Mouse (Mus musculus): Measurements from ENCODE around the gene Hint1.

Hint1 gene

DNA sequence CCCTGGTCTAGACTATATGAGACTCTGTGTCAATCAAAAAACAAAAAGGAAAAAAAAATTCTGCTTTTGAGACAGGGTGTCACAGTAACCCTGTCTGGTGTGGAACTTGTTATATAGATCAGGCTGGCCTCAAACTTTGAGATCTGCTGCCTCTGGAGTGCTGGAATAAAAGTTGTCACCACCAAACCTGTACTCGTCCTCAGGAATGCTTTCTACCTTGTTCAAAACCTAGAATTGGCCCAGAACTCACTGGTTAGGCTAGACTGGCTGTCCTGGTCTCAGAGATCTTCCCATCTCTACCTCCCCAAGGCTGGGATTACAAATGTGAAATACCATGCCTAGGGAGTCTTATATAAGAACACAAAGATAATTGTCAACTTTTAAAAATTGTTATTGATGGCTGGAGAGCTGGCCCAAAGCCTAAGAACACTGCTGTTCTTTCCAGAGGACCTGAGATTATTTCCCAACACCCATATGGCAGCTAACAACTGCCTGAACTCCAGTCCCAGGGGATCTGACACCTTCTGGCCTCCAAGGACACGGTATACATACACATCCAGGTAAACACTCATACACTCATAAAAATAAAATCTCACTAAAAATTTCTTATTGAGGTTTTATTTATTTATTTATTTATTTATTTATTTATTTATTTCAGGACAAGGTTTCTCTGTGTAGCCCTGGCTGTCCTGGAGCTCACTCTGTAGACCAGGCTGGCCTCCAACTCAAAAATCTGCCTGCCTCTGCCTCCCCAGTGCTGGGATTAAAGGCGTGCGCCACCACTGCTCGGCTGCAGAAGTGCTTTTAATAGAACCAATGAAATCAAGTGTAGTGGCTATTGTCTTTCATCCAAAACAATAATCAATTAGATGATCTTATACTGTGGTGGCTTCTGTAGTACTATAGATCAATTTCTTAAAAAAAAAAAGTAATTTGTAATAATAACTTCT, 4.4 kb upstream of the Hint1 start:
- no peak for DNase-seq (ENCODE audit: low spot score)

DNA sequence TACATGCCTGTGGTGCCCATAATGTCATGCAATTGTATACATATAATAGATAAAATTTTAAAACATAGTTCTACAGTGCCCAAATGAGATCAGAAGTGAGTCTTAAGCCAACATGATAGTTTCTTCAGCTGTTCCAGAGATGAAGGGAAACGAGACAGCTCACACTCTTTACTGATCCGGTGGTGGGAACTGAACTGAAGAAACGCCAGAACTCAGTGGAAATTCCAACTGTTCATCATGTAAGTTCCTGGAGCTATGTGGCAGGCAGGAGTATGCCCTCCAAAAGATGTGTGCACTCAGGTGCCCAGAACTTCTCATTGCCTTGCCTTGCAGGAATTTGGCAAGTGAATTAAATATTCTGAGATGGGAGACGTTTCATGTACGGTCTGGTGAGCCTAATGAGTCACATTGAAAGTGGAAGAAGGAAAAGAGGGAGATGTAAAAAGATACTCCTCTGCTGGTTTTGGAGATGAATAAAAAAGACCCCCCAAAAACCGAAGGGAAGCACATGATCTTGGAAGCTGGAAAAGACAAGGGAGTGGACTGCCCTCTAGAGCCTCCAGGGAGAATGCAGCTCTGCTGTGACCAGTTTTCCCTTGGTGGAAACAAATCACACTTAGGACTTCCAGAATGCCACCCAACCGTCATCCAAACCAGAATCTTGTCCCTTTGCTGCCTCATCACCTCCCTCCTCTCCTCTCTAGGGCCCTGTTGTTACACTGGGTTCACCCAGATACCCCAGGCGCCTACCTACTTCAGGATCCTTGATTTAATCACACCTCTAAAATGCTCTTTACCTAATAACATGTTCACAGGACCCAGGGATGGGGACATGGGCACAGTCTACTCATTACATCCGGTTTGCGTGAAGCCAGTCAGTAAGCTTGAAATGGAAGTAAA, 3.3 kb upstream of the Hint1 start:
- DNase-seq (ENCODE audit: low spot score) = no peak

DNA sequence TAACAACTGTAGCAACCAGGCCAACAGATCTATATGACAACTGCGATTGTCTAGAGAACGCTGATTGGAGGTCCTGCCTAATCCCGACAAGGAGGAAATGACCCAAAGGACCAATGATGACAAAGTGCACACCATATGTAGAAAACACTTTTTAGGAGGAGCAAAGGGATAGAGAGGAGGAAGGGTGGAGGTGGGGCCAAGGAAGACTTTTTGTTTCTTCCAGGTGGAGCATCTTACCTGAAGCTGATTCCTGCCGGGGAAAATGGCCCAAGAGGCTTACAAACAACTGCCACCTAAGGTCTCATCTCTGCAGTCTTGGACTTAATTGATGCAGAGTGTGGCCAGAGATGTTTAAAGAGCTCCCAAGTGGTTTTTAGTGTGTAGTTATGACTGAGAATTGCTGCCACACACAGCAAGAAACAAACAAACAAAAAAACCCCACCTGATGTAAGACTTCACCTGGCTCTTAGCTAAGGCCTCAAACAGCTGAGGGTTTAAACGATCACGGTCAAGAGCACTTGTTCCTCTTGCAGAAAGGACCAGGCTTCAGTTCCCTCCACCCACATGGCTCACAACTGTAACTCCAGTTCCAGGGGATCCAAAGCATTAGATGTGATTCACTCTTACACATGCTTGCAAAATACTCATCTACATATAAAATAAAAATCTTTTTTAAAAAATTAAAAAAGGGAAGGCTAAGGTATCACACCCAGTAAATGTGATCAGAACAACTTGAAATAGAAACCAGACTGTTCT, 675 bp upstream of the Hint1 start:
- no peak for DNase-seq (ENCODE audit: low spot score)

DNA sequence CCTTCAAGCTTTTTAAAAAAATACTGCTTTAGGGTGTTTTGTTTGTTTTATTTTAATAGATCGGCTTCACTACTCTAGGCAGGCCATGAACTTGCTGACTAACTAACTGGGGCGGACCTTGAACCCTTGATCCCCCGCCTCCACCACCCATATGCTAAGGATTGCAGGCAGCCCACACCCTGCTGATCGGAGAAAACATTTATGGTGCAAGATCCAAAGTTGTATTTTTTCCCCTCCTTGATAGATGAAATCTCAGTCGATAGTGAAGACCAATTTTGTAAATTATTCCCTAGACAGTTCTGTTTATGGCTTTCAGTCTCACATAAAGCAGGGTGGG, 834 bp downstream of the Hint1 start:
- no peak for DNase-seq (ENCODE audit: low spot score)

DNA sequence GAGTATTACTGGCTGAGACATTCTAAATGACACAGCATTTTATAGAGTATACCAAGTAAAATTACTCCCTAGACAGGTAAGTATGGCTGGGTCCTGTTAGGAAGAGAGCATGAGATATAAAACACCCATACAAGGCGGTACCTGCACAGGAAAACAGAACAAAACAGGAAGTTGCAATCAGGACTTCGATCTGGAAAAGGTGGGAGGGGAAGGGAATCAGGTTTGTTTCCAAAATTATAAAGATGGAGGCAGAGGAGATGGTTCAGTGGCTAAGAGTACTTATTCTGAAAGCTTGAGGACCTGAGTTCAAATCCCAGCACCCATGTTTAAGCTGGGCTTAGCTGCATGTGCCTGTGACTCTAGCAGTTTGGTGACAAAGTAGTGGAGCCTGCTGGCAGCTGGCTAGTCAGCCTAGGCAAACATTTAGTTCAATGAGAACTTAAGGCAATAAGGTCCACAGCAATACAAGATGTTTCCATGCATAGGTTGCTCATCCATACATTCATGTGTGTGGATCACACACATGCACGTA, 1.8 kb downstream of the Hint1 start:
- no peak for DNase-seq (ENCODE audit: low spot score)

DNA sequence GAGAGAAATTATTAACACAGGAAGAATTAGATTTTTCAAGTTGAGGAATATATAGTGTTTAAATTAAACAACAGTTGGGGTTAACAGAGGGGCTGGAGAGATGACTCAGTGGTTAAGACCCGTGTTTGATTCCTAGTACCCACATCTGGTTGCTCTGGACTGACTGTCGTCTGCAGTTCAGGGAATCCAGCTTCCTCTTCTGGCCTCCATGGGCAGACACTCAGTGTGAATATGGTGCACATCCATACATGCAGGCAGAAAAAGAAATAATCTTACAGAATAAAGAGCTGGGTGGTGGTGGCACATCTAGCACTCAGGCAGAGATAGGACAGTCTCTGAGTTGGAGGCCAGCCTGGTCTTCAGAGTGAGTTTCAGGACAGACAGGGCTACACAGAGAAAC, 2.3 kb downstream of the Hint1 start:
- no peak for DNase-seq (ENCODE audit: low spot score)

DNA sequence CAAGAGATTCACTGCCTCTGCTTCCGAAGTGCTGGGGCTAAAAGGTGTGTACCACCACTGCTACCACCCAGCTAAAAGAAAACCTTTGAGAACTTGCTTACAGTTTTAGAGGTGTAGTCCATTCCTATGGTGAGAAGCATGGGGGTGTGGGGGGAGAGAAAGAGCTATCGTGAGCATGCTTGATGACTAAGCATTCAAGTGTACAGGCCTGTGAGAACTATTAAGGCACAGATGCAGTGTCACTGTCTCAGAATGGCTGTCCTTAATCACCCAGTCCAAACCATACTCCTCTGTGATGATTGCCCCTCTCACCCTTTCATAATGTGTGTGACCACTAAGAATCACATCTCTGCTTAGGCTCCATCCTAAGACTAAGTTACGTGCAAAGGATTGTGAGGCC, 3.1 kb downstream of the Hint1 start:
- no peak for DNase-seq (ENCODE audit: low spot score)

DNA sequence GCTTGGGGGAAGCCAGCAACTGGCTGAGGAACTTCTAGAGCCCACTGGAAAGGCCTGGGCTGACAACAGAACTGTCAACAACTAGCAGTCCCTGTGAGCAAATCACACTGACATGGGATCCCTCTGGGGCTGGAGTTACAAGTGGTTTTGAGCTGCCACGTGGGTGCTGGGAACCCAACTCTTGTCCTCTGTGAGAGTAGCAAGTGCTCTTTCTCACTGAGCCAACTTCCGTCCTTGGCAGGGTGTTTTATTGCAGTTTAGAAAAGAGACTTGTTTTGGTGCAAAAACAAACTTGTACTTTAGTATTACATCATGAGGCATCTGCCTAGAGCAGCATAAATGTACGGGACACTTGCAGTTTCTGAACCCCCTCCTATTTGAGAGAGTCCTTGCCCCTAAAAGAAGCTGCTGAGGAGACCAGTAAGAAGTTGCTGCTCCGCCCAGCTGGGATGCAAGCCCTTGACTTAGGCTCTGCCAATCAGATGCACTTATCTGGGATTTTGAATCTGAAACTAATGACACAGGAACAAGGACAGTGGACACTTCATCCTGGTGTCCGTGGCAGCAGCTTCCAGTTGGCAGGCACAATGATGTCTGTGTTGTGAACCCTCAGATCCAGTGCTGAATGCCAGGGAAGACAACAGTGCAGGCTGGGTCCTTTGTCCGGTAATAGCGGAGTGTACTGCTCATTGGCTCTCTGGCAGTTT, 5.8 kb downstream of the Hint1 start:
- no peak for DNase-seq (ENCODE audit: low spot score)

DNA sequence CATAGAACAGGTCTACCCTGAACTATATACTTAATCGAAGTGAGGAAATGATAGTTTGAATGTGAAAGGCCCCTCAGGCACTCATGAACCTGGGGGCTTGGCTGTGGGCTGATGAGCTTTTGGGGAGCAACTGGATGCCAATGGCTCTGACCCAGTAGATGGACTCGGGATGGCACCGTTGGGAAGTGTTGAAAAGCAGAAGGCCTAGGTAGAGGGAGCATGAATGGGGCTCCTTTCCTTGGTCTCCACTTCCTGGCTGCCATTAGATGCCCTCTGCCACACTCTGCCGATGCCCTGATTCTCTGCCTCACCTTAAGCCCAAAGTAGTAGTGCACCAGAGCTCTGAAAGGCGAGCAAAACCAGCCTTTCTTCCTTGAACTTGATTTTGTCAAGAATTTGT, 9.8 kb downstream of the Hint1 start:
- no peak for DNase-seq (ENCODE audit: low spot score)

DNA sequence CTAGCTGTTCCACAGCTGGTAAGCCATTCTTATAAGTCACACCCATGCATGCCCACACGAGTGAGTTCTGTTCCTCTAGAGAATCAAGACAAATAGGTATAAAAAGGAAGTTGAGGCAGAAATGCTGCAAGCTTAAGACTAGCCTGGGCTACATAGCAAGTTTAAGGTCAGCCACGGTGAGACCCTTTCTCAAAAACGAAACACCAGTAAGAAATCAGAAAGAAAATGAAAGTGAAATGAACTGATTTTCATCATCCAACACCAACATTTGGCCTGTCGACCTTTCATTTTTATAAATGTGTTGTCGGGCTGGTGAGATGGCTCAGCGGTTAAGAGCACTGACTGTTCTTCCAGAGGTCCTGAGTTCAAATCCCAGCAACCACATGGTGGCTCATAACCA, 12.7 kb downstream of the Hint1 start:
- DNase-seq (ENCODE audit: low spot score) = no peak

DNA sequence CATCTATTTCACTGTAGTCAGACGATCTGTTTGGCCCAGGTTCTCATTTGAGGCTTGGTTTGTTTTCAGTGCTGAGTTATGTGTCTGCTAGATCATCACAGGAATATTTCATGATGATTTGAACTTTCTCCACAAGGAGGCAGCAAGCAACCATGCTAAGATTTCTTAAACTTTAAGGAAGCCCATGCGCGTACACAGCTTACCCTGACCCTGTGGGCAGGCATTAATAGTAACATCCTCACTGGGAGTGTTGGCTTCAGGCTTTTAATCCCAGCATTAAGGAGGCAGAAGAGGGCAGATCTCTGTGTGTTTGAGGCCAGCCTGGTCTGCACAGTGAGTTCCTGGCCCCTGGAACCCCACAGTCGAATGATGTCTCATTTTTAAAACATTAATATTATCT, 13.3 kb downstream of the Hint1 start:
- DNase-seq (ENCODE audit: low spot score) = peak; percentile 57

DNA sequence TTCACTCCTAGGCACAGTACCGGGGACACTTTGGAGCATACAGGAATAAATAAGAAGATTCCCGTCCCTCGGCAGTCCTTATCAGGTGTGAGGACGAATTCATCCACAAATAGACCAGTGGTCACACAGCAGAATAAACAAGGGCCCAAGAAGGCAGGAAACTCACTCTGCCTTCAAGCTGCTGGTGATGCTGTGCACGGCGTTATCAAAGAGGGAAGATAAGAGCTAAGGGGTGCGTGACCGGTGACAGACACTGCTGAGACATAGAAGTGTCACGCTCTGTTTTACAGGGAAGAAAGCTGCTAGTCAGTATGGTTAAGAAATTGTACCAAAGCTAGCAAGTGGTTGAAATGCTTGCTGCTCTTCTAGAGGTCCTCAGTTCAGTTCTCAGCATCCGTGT, 13.7 kb downstream of the Hint1 start:
- no peak for DNase-seq (ENCODE audit: low spot score)

DNA sequence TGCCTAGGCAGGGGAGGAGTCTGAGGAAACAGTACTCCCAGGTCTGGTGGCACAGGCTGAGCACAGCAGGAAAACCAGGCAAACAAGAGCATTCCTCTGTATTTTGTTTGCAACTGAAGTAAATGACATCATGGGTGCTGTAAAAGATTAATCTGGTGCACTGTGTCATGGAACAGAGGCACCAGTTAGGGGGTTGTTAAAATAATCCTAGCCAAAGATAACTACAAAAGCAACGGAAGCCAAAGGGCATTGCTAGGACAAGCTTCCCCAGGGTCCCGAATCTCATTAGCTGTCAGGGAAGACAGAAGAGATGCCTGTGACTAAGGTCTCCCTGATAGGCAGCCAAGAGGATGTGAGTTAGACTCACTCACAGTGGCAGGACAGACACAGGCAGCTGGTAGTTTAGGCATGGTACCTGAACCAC, 14.9 kb downstream of the Hint1 start:
- peak; percentile 85 for DNase-seq (ENCODE audit: low spot score)

DNA sequence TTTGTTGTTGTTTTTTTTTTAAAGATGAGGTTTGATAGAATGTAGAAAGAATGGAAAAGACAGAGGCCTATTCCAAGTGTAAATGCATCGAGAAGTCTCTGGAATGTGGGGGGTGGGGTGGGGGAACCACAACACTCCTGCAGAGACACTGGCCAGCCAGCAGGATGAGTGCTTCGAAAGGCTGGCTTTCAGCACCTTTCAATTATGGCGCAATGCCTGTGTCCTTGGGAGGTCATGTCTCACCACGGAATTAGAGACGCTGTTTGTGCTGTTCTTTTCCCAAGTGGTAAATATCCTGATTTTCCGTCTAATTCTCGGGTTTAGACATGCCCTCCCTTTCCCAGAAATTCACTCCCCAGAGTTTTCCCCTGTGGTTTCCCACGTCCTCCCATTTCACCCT, 16.5 kb downstream of the Hint1 start:
- DNase-seq (ENCODE audit: low spot score) = peak; percentile 74

DNA sequence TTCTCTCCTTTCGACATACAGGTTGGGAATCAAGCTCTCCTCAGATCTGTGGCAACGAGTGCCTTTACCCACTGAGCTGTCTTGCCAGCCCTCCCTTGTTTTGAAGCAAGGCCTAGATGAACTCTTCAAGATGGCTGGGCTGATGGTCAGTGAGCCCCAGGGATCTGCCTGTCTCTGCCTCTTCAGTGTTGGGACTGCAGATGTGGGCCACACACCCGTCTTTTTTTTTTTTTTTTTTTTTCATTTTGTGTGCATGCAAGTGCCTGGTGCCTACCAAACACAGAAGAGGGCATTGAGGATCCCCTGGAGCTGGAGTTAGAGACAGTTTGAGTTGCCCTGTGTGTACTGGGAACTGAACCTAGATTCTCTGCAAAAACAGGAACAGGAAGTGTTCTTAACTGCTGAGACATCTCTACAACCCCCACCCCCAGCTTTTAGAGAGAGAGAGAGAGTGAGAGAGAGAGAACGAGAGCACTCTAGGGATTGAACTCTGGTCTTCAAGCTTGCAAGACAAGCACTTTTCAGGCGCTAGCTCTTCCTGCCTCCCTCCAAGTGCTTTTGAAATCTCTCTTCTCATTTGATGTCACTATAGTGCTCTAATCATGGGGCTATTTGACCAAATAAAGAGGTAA, 18.1 kb downstream of the Hint1 start:
- peak; percentile 82 for DNase-seq (ENCODE audit: low spot score)

DNA sequence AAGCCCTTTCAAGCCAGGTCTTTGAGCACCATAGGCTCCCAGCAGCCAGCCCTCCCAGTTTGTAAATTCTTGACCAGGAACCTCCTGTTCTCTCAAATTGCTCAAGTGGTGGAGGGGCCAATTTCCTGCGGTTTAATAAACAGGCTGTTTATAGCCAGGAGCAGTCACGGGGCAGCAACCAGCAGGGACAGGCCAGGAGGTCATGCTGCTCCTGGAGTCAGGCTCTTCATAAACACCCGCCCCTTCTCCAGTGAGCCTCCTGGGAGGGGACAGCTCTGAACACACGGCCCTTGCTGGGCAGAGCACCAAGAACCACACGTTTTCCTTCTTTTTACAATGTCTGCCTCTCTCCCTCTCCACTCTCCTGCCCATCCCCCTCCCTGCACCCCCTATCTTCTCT, 18.8 kb downstream of the Hint1 start:
- DNase-seq (ENCODE audit: low spot score) = peak; percentile 89

DNA sequence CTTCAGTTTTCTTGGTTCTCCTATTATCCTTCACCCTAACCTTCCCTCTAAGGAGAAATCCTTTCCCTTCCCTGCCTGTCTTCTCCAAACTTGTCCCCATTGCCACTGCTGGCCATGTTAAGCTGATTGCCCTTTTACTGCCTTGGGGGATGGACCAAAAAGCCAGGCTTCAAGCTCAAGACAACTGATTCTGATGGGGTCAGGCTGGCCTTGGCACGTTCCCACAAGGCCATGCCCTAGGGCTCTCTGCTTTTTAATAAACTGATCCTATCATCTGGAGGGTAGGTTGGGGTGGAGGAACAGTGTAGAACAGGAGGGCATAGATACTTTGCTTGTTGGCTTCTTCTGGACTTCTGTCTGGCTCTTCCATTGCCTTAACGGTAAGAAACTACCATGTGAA, 19.2 kb downstream of the Hint1 start:
- no peak for DNase-seq (ENCODE audit: low spot score)

DNA sequence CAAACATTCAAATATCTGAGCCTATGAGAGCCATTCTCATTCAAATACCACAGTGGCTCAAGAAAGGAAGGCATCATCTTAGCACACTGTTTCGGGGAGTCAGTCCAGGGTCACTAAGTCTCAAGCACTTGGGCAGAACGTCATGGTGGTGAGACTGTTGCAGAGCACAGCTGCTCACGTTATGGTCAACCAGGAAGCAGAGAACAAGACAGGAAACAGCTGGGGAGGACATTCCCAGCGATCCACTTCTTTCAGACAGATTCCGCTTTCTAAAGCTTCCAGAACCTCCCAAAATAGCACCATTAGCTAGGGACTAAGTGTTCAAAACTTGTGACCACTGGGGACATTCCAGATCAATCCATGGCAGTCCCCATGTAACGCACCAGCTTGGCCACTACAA, 21.7 kb downstream of the Hint1 start:
- no peak for DNase-seq (ENCODE audit: low spot score)

DNA sequence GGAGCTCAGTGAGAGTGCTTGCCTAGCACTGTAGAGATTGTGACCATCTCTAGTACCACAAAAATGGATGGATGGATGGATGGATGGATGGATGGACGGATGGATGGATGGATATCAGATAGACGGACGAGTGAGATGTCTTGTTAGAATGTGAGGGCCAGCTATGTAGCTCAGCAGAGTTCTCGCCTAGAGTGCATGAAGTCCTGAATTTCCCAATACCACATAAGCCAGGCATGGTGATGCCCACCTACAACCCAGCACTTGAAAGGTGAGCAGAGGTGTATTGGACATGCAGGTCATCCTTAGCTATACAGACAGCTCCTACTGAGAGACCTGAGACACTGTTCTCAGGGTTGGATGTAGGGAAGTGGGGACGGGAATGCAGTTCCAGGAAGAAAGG, 25.2 kb downstream of the Hint1 start:
- DNase-seq (ENCODE audit: low spot score) = no peak

DNA sequence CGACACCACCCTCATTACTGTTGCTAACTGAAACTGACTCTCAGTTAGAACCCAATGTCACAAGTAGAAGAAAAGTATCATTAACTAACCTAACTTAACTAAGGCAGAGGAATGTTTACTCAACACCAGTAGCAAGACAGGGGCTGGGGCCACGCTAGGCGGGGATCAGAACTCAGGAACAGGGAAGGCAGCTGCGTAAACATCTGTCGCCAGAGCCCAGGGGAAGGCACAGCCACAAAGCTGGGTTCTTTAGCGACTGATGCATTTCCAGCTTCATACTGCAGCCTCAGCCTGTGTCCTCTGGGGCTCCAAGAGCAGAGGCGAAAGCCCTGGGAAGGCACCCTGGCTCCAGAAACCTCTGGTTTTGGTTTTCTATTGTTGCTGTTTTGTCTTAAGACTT, 25.9 kb downstream of the Hint1 start:
- peak; percentile 82 for DNase-seq (ENCODE audit: low spot score)

DNA sequence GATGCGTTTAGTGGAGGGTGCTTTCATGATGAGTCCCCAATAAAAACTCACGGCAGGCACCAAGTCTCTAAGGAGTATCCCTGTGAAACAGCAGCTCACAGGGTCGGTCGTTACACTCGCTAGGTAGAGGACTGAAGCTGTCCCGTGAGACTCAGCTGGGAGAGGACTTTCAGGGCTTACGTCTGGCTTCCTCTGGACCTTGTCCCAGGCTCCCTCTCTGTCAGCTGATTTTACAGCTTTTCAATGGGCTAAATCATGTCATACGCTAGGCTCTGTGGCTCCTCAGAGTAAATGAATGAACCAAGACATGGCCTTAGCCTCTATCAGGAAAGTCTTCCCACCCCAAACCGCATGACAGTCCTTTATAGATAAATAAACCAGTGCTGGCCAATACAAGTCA, 28.4 kb downstream of the Hint1 start:
- DNase-seq (ENCODE audit: low spot score) = peak; percentile 81
